Mouse (Mus musculus) erythroblast, embryonic 14.5 days (primary cell): Measurements from ENCODE around the gene Afg1l. TPM values are rescaled to one million over a fixed set of nuclear protein-coding genes. Genes with fewer than 3 reads are reported as not detected.

ENCODE experiments used
- H3K27me3 ChIP-seq: 2 replicates; pipeline ENCODE4 v1.6.1; 2012; ENCODE audit warnings: inconsistent platforms; ENCODE audit not compliant: control insufficient read depth
- H3K36me3 ChIP-seq: 2 replicates; pipeline ENCODE4 v1.6.1; 2012; ENCODE audit warnings: mild to moderate bottlenecking, inconsistent platforms; ENCODE audit not compliant: control insufficient read depth
- H3K4me1 ChIP-seq: 2 replicates; pipeline ENCODE4 v1.6.1; 2012; ENCODE audit warnings: inconsistent platforms; ENCODE audit not compliant: control insufficient read depth
- H3K4me3 ChIP-seq: replicated peaks from 2 replicates; pipeline ENCODE3; 2012; ENCODE audit warnings: moderate library complexity, mild to moderate bottlenecking, inconsistent platforms
- H3K9me3 ChIP-seq: 2 replicates; pipeline ENCODE4 v1.6.1; 2012; ENCODE audit warnings: low read length, inconsistent platforms, mixed read lengths; ENCODE audit not compliant: control insufficient read depth
- GATA1 ChIP-seq: IDR thresholded peaks from 2 replicates; pipeline ENCODE4 v1.6.1; 2012; ENCODE audit warnings: low read length, inconsistent platforms, mixed read lengths
- TAL1 ChIP-seq: IDR thresholded peaks from 3 replicates; pipeline ENCODE4 v1.6.1; 2012; ENCODE audit warnings: low read length, inconsistent platforms, mixed read lengths
- polyA plus RNA-seq: library from polyadenylated mRNA; stranded (reverse); fragments of >175 nt; gene quantifications from 2 replicates; pipeline ENCODE4 v1.2.3, GENCODE M21; 2012

The Afg1l gene
- polyA plus RNA-seq, 1 experiment = 0.21 TPM

GRCm38 (mm10) chr10:42296559-42296958, 181.8 kb downstream of the Afg1l start:
- H3K4me1 ChIP-seq = peaks cover 41% of the 10 kb centered on the region
- no peaks in the 10 kb centered on the region; the same call in 1 of the 2 replicates for H3K27me3 ChIP-seq
- H3K4me3 ChIP-seq = no peak overlapping the region
- TF ChIP-seq TAL1 = no peak
- TF ChIP-seq GATA1 = no peak
- H3K9me3 ChIP-seq = no peaks in the 10 kb centered on the region
- H3K36me3 ChIP-seq = no peaks in the 10 kb centered on the region

GRCm38 (mm10) chr10:42295028-42295427, 183.3 kb downstream of the Afg1l start:
- no peak for TF ChIP-seq GATA1
- TF ChIP-seq TAL1 = no peak
- no peaks in the 10 kb centered on the region; the same call in 1 of the 2 replicates for H3K27me3 ChIP-seq
- H3K9me3 ChIP-seq = no peaks in the 10 kb centered on the region
- H3K4me3 ChIP-seq = no peak overlapping the region
- peaks cover 44% of the 10 kb centered on the region for H3K4me1 ChIP-seq
- no peaks in the 10 kb centered on the region for H3K36me3 ChIP-seq

GRCm38 (mm10) chr10:42294392-42294791, 184.0 kb downstream of the Afg1l start:
- Histone ChIP-seq H3K4me3 (no peak overlapping the region), H3K9me3 (no peaks in the 10 kb centered on the region), H3K27me3 (no peaks in the 10 kb centered on the region), H3K4me1 (peaks cover 42% of the 10 kb centered on the region), H3K36me3 (no peaks in the 10 kb centered on the region)
- no peak for TF ChIP-seq GATA1
- TF ChIP-seq TAL1 = no peak

GRCm38 (mm10) chr10:42293877-42294276, 184.5 kb downstream of the Afg1l start:
- TF ChIP-seq GATA1 (no peak), TAL1 (no peak)
- Histone ChIP-seq H3K9me3 (no peaks in the 10 kb centered on the region), H3K36me3 (no peaks in the 10 kb centered on the region), H3K4me1 (peaks cover 38% of the 10 kb centered on the region), H3K27me3 (no peaks in the 10 kb centered on the region), H3K4me3 (no peak overlapping the region)

- Histone ChIP-seq H3K36me3 (no peaks in the 10 kb centered on the region), H3K4me3 (no peak overlapping the region), H3K27me3 (no peaks in the 10 kb centered on the region), H3K4me1 (peaks cover 23% of the 10 kb centered on the region), H3K9me3 (peaks cover 4% of the 10 kb centered on the region)
- TF ChIP-seq GATA1 = no peak
- no peak for TF ChIP-seq TAL1
These were observed 187.0 kb downstream of the Afg1l start for GRCm38 (mm10) chr10:42291360-42291759.

- Histone ChIP-seq H3K9me3 (peaks cover 19% of the 10 kb centered on the region), H3K36me3 (no peaks in the 10 kb centered on the region)
- TF ChIP-seq TAL1 (no peak), GATA1 (no peak)
These were observed 190.7 kb downstream of the Afg1l start for GRCm38 (mm10) chr10:42287666-42288065.

GRCm38 (mm10) chr10:42278307-42278850, 200.0 kb downstream of the Afg1l start:
- H3K27me3 ChIP-seq = peaks cover 5% of the 10 kb centered on the region
- H3K4me1 ChIP-seq = peaks cover 35% of the 10 kb centered on the region
- TF ChIP-seq GATA1 = no peak
- no peak for TF ChIP-seq TAL1
- H3K9me3 ChIP-seq = no peaks in the 10 kb centered on the region
- peaks cover 21% of the 10 kb centered on the region for H3K36me3 ChIP-seq
- peak overlapping the region; percentile 90 for H3K4me3 ChIP-seq

More at GRCm38 (mm10) chr10:42287666-42288065, 190.7 kb downstream of the Afg1l start:
- Histone ChIP-seq H3K4me1 (peaks cover 4% of the 10 kb centered on the region), H3K4me3 (no peak overlapping the region), H3K27me3 (no peaks in the 10 kb centered on the region; the same call in 1 of the 2 replicates)

- peaks cover 40% of the 10 kb centered on the region for H3K4me1 ChIP-seq
- H3K27me3 ChIP-seq = peaks cover 5% of the 10 kb centered on the region
- H3K36me3 ChIP-seq = peaks cover 28% of the 10 kb centered on the region
- no peak for TF ChIP-seq GATA1
- no peak for TF ChIP-seq TAL1
- H3K9me3 ChIP-seq = no peaks in the 10 kb centered on the region
- peak overlapping the region; percentile 90 for H3K4me3 ChIP-seq
These were observed 200.7 kb downstream of the Afg1l start for GRCm38 (mm10) chr10:42277476-42278306.
